Mouse (Mus musculus) myocyte (in vitro differentiated cells): ENCODE results near the gene Pltp. TPM values are rescaled to one million over a fixed set of nuclear protein-coding genes. Genes with fewer than 3 reads are reported as not detected.
"Not testable (repeated sequence)": the region's sequence is repeated elsewhere in the genome, so short reads cannot be mapped to it uniquely, and the experiment has no call there.

Experiments used
- H3K27me3 ChIP-seq: one replicate; pipeline ENCODE4 v1.6.1; 2011; ENCODE audit not compliant: control insufficient read depth, insufficient read depth, insufficient read length
- H3K36me3 ChIP-seq: one replicate; pipeline ENCODE4 v1.6.1; 2011; ENCODE audit not compliant: control insufficient read depth, insufficient read depth
- H3K4me2 ChIP-seq: one replicate; pipeline ENCODE4 v1.6.1; 2011; ENCODE audit warnings: low read depth, control low read depth
- H3K4me3 ChIP-seq: one replicate; pipeline ENCODE4 v1.5.1; 2011; ENCODE audit warnings: mild to moderate bottlenecking, control low read depth, moderate library complexity
- H3K79me2 ChIP-seq: one replicate; pipeline ENCODE4 v1.6.1; 2011; ENCODE audit not compliant: control insufficient read depth, insufficient read depth
- H3ac ChIP-seq: one replicate; pipeline ENCODE4 v1.6.1; 2011; ENCODE audit not compliant: control insufficient read depth, insufficient read length
- CEBPB ChIP-seq: IDR thresholded peaks from 2 replicates; pipeline ENCODE4 v1.6.1; 2011; ENCODE audit warnings: mild to moderate bottlenecking, moderate library complexity; ENCODE audit not compliant: poor library complexity, insufficient read depth, severe bottlenecking
- E2F4 ChIP-seq: IDR thresholded peaks from one replicate; pipeline ENCODE4 v1.6.1; 2011; ENCODE audit warnings: mild to moderate bottlenecking, control low read depth, moderate library complexity; ENCODE audit not compliant: insufficient read depth
- MAX ChIP-seq: IDR thresholded peaks from one replicate; pipeline ENCODE4 v1.6.1; 2011; ENCODE audit warnings: low read depth, mild to moderate bottlenecking, control low read depth
- MYOD1 ChIP-seq, 3 experiments: IDR thresholded peaks; one replicate each; pipeline ENCODE4 v1.6.1; 2011; ENCODE audit warnings: control low read depth in 2 of 3, low read depth in 2 of 3, mild to moderate bottlenecking in 2 of 3, moderate library complexity in 1 of 3; ENCODE audit not compliant: insufficient read length in 2 of 3, control insufficient read depth in 1 of 3
- MYOG ChIP-seq, 3 experiments: IDR thresholded peaks; one replicate each; pipeline ENCODE4 v1.6.1; 2011; ENCODE audit warnings: control low read depth in 2 of 3, low read depth in 2 of 3, mild to moderate bottlenecking in 2 of 3; ENCODE audit not compliant: insufficient read length in 2 of 3, control insufficient read depth in 1 of 3, insufficient read depth in 1 of 3
- POLR2A ChIP-seq: IDR thresholded peaks from one replicate; pipeline ENCODE4 v1.6.1; 2011; ENCODE audit warnings: low read depth, mild to moderate bottlenecking, control low read depth, moderate library complexity; ENCODE audit not compliant: insufficient read length
- POLR2AphosphoS2 ChIP-seq: IDR thresholded peaks from one replicate; pipeline ENCODE4 v1.6.1; 2011; ENCODE audit warnings: low read depth, control low read depth; ENCODE audit not compliant: insufficient read length
- REST ChIP-seq: IDR thresholded peaks from one replicate; pipeline ENCODE4 v1.6.1; 2011; ENCODE audit warnings: mild to moderate bottlenecking, control low read depth, moderate library complexity; ENCODE audit not compliant: insufficient read depth, insufficient read length
- SRF ChIP-seq: IDR thresholded peaks from one replicate; pipeline ENCODE4 v1.6.1; 2011; ENCODE audit warnings: low read depth; ENCODE audit not compliant: control insufficient read depth, insufficient read length
- TCF12 ChIP-seq: IDR thresholded peaks from one replicate; pipeline ENCODE4 v1.6.1; 2011; ENCODE audit warnings: mild to moderate bottlenecking, control low read depth; ENCODE audit not compliant: poor library complexity, insufficient read depth, severe bottlenecking
- TCF3 ChIP-seq: IDR thresholded peaks from one replicate; pipeline ENCODE4 v1.6.1; 2011; ENCODE audit warnings: low read depth, control low read depth; ENCODE audit not compliant: insufficient read length
- USF1 ChIP-seq: IDR thresholded peaks from one replicate; pipeline ENCODE4 v1.6.1; 2011; ENCODE audit warnings: low read depth, mild to moderate bottlenecking, control low read depth, moderate library complexity
- polyA plus RNA-seq: library from polyadenylated mRNA; unstranded; fragments of >200 nt; fragmentation: generic; extraction: Trizol; gene quantifications from one replicate; pipeline ENCODE4 v1.2.1, GENCODE M21; 2012; ENCODE audit warnings: missing spikeins

Pltp gene
- polyA plus RNA-seq, 1 experiment: 117 TPM

DNA sequence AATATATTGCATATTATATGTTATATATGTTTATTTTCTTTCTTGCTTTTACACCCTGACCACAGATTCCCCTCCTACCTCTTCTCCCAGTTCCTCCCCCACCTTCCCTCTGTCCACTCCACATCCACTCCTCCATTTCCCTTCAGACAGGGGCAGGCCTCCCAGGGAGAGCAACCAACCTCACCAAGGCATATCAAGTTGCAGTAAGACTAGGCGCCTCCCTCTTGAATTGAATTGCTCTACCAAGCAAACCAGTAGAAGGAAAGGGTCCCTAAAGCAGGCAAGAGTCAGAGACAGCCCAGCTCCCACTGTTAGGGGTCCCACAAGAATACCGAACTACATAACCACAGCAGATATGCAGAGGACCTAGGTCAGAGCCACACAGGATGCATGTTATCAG lies 1.6 kb upstream of the Pltp start:
- H3K4me2 ChIP-seq: peak overlapping the region; percentile 39
- TF ChIP-seq E2F4 (no peak), TCF3 (no peak), MYOD1 (IDR thresholded peaks at IDR 0.05; ENCODE audit: control insufficient read depth in 1 of 3, insufficient read length in 2 of 3, low read depth in 2 of 3) (no peak), MYOG (IDR thresholded peaks at IDR 0.05; ENCODE audit: control insufficient read depth in 1 of 3, insufficient read depth in 1 of 3, insufficient read length in 2 of 3, low read depth in 2 of 3) (no peak), REST (no peak), SRF (no peak), TCF12 (no peak), USF1 (no peak), POLR2A (no peak), POLR2AphosphoS2 (no peak), CEBPB (no peak), MAX (no peak)
- no peaks in the 10 kb centered on the region for H3K36me3 ChIP-seq
- H3K4me3 ChIP-seq: no peak overlapping the region
- no peaks in the 10 kb centered on the region for H3K27me3 ChIP-seq
- no peaks in the 10 kb centered on the region for H3K79me2 ChIP-seq
- no peak overlapping the region for H3ac ChIP-seq

DNA sequence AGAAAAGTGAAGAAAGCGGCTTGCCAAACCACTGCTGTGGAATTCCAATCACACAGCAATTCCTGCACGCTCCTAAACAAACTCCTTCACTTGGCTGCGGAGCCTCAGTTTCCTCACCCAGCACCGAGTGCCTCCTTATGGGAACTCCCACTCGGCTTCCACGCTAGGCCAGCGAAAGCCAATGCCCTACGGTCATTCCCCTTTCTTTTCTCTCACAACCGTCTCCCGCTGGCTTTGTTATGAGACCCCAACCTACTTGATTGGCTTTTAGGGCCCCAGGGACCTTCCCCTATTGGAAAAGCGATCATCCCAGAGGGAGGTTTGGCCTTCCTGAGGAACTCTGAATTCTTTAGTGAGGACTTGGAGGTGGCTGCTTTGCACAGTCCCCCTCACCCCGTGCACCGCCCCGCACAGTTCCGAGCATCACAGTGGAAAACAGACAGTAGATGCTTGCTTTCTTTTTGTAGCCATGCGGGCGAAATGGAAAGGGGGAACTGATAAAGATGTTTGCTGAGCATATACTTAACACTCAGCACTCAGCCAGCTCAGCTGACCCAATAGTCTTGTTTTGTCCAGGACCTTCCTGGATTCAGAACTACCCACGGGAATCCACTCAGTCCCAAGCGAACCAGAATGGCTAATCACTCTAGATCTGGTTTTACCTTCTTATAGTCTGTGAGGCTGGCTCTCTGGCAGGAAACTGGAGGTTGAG lies 487 bp upstream of the Pltp start:
- TF ChIP-seq MYOG (IDR thresholded peaks at IDR 0.05; ENCODE audit: control insufficient read depth in 1 of 3, insufficient read depth in 1 of 3, insufficient read length in 2 of 3, low read depth in 2 of 3): no peak
- no peak for TF ChIP-seq POLR2A
- no peak for TF ChIP-seq CEBPB
- no peak for TF ChIP-seq USF1
- TF ChIP-seq REST: no peak
- no peak for TF ChIP-seq TCF3
- no peak for TF ChIP-seq MAX
- no peak for TF ChIP-seq SRF
- no peak for TF ChIP-seq MYOD1 (IDR thresholded peaks at IDR 0.05; ENCODE audit: control insufficient read depth in 1 of 3, insufficient read length in 2 of 3, low read depth in 2 of 3)
- no peak for TF ChIP-seq POLR2AphosphoS2
- no peak for TF ChIP-seq E2F4
- no peak for TF ChIP-seq TCF12
- no peaks in the 10 kb centered on the region for H3K36me3 ChIP-seq
- H3K27me3 ChIP-seq: no peaks in the 10 kb centered on the region
- peak overlapping the region; percentile 1 for H3ac ChIP-seq
- H3K4me2 ChIP-seq: peak overlapping the region; percentile 93
- no peaks in the 10 kb centered on the region for H3K79me2 ChIP-seq
- peak overlapping the region; percentile 87 for H3K4me3 ChIP-seq

- Histone ChIP-seq H3K79me2 (no peaks in the 10 kb centered on the region), H3K4me3 (peak overlapping the region; percentile 87), H3K27me3 (no peaks in the 10 kb centered on the region), H3K4me2 (peak overlapping the region; percentile 93), H3ac (peak overlapping the region; percentile 1), H3K36me3 (peaks cover 5% of the 10 kb centered on the region)
- TF ChIP-seq USF1 (no peak), POLR2AphosphoS2 (no peak), SRF (no peak), POLR2A (no peak), MYOG (IDR thresholded peaks at IDR 0.05; ENCODE audit: control insufficient read depth in 1 of 3, insufficient read depth in 1 of 3, insufficient read length in 2 of 3, low read depth in 2 of 3) (no peak), MYOD1 (IDR thresholded peaks at IDR 0.05; ENCODE audit: control insufficient read depth in 1 of 3, insufficient read length in 2 of 3, low read depth in 2 of 3) (no peak), MAX (no peak), TCF3 (no peak), REST (no peak), E2F4 (no peak), TCF12 (no peak), CEBPB (no peak)
Observed at GRCm38 (mm10) chr2:164856309-164857100, 1.0 kb downstream of the Pltp start.

DNA sequence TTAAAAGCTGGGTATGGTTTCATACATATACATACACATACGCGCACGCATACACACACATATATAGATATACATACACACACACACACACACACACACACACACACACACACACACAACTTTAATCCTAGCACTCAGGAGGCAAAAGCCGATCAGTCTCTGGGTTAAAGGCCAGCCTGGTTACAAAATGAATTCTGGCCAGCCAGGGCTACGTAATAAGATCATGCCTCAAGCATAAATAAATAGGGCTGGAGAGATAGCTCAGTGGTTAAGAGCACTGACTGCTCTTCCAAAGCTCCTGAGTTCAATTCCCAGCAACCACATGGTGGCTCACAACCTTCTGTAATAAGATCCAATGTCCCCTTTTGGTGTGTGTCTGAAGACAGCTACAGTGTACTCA lies 1.9 kb downstream of the Pltp start:
- not testable (repeated sequence) for H3K27me3 ChIP-seq, H3ac ChIP-seq, H3K79me2 ChIP-seq, H3K36me3 ChIP-seq
- peak overlapping the region; percentile 87 for H3K4me3 ChIP-seq
- peak overlapping the region; percentile 93 for H3K4me2 ChIP-seq

GRCm38 (mm10) chr2:164850061-164850460 lies 7.5 kb downstream of the Pltp start:
- H3K36me3 ChIP-seq: peaks cover 11% of the 10 kb centered on the region
- H3K27me3 ChIP-seq: no peaks in the 10 kb centered on the region
- H3K79me2 ChIP-seq: no peaks in the 10 kb centered on the region
- no peak overlapping the region for H3ac ChIP-seq
- TF ChIP-seq MAX (no peak), CEBPB (no peak), SRF (no peak), TCF12 (peak; percentile 16), REST (no peak), MYOD1 (IDR thresholded peaks at IDR 0.05; ENCODE audit: control insufficient read depth in 1 of 3, insufficient read length in 2 of 3, low read depth in 2 of 3) (peak in 1 of 3 experiments; percentile 66), MYOG (IDR thresholded peaks at IDR 0.05; ENCODE audit: control insufficient read depth in 1 of 3, insufficient read depth in 1 of 3, insufficient read length in 2 of 3, low read depth in 2 of 3) (peak in 1 of 3 experiments; percentile 33), TCF3 (no peak), E2F4 (no peak), POLR2A (no peak), USF1 (no peak), POLR2AphosphoS2 (no peak)
- H3K4me2 ChIP-seq: peak overlapping the region; percentile 18
- no peak overlapping the region for H3K4me3 ChIP-seq
